Mouse (Mus musculus): ENCODE results near the gene Gpa33.

- TF ChIP-seq CTCF (IDR thresholded peaks at IDR 0.05) (no peak), EP300 (IDR thresholded peaks at IDR 0.05) (no peak)
These were observed 1.5 kb upstream of the Gpa33 start for GRCm38 (mm10) chr1:166128551-166128950.
